Mouse (Mus musculus) layer of hippocampus, postnatal 10 days (tissue): ENCODE measurements around the gene Gm128. TPM values are rescaled to one million over a fixed set of nuclear protein-coding genes. Genes with fewer than 3 reads are reported as not detected.
"Not testable (repeated sequence)": the region's sequence is repeated elsewhere in the genome, so short reads cannot be mapped to it uniquely, and the experiment has no call there.

Source experiments
- DNase-seq, 2 experiments: peaks; one replicate each; pipeline ENCODE4 v3.0.0; 2021; ENCODE audit warnings: low spot score in 2 of 2
- total RNA-seq, 2 experiments: library from RNA; stranded (reverse); gene quantifications; 2 replicates each; pipeline ENCODE4 v1.2.3; 2021

The Gm128 gene
- total RNA-seq, 2 experiments from 2014 or later, result 0.16 to 0.18 TPM

DNA sequence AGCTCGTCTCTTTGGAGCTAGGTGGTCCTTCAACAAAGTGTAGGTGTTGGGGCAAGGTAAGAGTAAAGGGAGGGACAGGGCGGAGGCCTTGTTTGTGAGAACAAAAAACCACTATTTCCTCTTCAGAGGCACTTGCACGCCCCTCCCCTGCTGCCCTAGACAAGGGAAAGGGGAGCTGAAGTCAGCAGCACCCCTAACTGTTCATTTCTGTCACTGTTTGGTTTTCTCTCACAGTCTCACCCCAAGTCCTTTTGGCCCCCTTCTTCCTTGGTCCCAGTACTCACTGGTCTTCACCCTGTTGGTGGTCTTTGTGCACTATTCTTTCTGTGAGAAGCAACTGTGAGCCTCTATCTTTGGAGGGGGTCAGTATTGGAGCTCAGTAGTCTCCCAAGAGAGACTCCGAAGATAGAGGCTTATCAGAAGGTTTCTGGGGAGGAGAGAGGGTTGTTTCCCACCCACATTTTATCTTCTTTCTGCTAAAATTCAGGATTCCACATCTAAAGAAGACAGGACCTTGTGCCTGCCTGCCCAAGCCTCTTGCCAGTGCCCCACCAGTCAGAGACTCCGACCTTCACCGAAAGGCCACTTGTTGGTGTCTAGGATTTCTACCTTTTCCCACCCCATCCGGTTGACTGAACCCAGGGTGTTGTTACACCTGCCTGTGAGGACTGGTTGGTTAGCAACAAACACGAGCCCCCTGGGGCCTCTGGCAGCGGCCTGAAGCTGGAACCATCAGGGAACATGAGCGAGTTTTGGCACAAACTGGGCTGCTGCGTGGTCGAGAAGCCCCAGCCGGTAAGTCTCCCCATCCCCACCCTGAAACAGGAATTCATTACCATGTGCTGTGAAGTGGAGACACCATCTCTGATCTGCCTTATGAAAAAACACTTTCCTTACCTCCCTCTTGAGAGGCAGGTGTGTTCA is 9.8 kb downstream of the Gm128 start, which contains the start of gene Mllt11:
Gene Mllt11, minus strand, starts transcription at position 874 of the 924 bp plus-strand sequence.
- DNase-seq, result peak in 1 of 2 experiments; percentile 27

DNA sequence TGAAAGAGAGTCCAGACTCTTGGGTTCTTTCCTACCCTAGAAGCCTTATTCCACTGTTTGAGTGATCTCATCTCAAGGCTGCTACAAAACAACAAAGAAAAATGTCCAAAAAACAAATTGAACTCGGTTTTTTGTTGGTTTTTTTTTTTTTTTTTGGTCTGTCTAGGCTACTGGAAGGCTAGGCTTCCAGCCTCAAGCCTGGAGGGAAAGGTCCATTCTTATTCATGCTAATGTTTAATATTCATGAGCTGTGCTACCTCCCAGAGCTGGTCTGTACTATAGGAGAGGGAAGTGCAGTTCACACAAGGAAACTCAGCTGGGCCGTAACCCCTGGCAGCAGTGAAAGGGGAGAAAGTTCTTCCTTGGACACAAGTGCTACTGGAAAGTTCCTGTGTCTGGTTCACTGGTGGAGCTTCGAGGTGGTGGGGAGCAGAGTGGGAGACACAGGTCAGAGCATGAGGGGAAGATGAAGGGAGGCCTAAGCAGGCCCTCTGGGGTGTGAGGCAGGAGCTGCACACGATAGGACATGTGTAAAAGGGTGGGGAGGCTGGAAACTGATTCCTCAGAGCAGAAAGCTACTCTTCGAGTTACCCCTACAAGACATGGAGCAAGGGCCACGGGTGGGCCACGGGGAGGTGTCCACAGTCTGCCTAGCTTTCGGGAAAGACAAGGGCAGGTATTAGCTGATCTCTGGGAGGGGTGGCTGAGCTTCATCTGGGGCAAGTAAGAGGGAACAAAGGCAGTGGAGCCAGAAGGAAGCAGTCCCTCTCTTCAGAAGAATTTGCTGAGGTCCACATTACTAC is 10.7 kb downstream of the Gm128 start:
- no peak for DNase-seq

DNA sequence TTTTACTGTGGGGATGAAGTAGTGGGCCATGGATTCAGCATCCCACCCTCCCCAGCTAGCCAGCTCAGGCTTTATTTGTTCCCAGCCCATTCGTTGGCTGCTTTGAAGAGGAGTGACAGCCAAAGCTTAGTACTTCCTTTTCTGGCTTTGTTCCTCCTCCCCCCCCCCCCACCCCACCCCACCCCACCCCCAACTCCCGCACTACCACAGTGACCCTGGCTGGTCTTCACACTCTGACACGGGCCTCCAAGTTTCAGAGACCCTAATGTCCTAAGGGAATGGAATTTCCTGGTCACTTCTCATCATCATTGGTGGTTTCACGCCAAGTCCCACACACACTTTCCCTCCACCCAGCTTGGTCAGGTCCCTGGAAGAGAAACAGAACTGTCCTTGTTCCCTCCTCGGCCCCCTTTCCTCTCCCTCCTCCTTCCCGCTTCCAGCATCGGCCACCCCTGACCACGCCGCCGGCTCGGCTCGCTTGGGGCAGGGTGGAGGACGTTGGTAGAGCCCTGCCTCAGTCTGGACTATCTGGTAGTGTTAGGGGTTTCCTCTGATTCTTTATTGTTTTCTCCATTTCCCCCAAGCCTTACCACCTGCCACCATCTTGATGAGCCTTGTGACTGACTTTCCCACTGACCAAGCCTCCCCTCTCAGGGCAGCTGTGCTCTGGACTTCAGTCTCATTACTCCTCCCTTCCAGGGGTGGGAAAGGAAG is 11.5 kb downstream of the Gm128 start:
- peak; percentile 68 to 70 for DNase-seq

DNA sequence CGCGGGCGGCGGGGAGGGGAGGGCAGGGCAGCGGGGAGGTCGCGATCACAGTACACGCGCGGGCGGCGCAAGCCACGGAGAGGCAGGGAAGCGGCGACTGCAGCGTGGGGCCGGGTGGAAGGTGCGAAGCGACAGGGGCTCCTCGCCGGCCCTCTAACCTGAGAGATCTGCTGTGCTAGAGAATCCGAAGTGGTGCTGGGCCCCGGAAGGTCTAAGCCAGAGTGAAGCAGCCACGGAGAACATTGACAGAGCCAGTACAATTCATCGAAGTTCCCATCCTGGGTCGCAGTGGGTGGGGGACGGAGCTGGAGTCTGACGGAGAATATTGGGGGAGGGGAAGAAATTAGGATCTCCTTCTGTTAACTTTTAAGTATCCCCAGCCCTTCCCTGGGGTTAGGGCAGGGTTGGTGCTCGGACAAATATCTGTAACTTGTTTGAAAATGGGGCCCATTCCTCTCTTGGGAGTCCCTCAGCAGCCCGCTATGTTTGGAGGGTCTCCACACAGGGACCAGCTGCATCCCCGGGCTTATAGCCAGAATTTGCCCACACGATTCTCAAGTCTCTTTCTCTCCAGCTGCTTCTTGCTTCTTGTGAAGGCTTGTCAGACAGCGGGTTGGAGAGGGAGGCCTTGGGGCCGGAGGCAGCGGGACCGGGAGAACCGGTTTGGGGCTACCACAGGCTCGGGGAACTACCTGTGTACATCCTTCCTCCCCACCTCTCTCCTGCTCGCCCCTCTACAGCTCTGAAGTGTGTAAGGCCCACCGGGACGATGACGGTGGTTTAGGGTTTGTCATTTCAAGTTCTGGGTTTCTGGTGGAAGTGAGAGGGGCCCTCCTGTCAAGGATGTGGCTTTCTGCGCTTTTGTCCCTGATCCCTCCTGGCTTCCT is 12.3 kb downstream of the Gm128 start:
- peak; percentile 70 to 74 for DNase-seq

DNA sequence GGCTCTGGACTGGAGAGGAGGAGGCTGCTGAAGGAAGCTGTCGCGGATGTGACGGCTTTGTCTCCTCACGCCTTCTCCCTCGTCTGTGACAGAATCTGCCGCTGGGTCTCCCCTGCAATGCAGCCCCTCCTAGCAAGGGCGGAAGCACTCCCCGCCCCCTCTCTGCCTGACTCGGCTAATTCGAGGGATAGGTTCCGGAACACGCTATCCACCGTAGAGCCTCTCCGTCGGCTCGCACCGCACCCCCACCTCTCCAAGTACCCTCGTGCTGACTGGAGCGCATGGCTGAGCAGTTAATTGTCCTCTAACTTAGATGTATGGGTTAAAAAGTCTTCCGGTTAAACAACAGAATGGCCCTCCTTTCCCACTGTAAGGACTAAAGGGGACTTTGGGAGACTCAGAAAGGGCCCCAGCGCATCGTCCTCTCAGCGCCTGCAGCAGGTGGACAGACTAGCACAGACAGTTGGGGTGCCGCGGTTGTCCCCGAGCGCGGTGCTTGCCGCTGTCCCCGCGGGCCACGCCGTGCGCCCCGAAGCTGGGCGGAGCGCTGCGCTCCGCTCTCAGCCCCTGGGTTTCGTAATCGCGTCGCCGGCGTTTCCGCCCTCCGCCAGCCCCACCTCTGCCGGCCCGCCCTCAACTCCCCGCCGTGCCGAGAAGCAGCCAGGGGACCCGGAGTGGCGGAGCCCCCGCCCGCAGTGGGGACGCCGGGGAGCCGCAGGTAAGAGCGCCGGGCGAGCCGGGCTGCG is 13.1 kb downstream of the Gm128 start, which contains the start of gene Cdc42se1:
Gene Cdc42se1, plus strand, starts transcription at position 585 of the 746 bp plus-strand sequence.
- peak; percentile 88 to 91 for DNase-seq

DNA sequence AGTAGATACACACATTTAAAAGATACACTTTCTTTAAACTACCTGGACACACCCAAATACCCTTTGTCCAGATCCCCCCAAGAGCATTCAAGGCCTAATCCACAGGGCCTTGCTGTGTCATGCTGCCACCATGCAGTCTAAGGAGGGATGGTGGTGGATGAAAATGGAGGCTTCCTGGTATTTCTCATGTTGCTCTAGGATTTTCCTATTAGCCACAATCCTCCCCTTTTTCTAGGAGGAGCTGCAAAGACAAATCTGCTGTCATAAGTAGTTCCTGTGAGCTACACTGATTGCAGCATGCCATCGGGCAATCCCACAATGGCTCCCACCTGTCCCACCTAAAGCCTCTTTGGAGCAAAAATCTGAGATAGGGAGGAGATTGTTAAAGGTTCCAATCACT is 14.2 kb downstream of the Gm128 start:
- no peak for DNase-seq

DNA sequence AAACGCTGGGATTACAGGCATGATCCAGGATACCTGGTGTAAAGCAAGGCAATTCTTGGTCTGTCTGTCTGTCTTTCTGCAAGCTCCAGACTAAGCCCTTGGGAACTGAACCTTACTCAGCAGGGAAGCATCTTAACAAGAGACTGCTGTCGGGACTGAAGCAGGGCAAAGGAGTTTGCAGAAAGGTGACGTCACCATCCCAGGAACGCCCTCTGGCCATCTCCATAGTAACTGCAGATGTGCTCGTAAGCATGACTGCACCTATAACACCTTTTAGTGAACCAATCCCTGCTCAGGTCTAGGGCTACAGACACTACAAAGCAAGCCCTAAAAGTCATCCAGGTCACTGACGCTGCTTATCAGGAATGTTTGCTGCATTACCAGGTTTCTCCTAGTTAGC is 17.1 kb downstream of the Gm128 start:
- no peak for DNase-seq

DNA sequence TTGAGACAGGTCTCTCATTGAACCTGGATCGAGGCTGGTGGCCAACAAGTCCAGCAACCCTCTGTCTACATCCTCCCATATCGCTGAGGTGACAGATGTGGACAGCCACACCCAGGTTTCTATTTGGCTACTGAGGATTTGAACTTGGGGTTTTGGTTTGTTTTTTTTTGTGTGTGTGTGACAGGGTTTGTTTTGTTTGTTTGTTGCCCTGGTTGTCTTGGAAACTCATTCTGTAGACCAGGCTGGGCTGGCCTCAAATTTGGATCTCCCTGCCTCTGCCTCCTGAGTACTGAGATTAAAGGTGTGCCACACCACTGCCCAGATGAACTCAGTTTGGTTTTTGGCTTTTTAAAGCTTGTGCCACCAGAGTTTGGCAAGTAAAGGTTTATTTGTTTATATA is 18.4 kb downstream of the Gm128 start:
- no peak for DNase-seq

DNA sequence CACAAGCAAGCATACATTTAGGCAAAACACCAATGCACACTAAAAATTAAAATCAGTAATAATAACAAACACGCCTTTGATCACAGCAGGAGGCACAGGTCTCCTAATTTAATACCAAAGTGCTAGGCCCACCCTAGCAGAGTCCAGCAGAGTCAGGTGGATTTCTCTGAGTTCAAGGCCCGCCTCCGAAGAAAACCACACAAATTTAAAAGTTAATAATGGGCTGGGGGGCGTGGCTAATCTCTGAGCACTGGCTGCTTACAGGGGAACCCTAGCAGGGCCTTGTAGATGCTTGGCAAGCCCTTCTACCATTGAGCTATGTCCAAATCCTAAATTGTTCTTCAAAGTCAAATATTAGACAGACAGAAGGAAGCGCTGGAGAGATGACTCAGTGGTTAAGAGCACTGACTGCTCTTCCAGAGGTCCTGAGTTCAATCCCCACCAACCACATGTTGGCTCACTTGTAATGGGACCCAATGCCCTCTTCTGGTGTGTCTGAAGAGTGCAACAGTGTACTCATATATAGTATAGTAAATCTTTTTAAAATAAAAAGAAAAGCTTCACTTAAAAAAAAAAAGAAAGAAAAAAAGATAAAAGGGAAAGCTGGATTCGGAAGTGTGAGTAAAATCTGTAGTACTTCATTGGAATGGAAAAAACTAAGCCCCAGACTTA is 22.8 kb downstream of the Gm128 start:
- DNase-seq, result no peak

DNA sequence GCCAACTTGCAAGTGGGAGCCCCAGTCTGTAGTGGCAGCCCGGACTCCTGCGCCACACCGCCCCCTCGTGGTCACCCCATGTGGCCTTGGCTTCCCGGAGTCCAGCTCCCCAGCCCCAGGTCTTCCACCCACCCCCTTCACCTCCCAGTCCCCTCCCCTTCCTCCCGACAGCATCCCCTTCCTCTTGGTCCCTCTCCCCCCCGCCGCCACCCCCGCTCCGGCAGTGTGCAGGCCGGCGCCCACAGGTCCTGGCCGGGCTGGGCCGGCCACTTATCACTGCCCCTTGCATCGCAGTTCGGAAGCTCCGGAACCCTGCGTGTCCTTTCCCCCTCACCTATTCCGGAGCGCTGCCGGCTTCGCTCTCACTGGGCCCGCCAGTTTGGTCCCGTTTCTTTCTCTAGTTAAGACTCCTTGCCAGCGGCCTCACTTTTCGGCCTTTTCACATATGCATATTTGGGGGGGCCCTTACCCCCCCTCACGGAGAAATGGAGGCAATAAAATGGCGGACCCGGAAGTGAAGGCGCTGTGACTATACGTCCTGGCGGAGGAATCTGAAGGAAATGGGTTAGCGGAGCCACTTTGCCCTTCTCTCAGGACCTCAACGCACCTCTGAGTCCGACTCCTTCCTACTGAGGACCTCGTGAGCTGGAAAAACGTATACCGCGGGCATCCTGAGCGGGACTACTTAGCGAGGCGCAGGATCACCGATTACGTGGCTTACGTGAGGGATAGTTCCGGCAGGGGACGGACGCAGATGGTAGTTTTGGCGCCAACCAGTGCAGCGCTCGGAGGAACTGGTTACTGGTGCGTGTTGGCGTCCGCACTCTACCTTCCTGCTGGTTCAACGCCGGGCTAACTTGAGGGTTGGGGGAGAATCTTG is 23.9 kb downstream of the Gm128 start, which contains the start of gene Gabpb2:
Gene Gabpb2, minus strand, starts transcription at position 662 of the 880 bp plus-strand sequence.
- peak; percentile 94 to 95 for DNase-seq

DNA sequence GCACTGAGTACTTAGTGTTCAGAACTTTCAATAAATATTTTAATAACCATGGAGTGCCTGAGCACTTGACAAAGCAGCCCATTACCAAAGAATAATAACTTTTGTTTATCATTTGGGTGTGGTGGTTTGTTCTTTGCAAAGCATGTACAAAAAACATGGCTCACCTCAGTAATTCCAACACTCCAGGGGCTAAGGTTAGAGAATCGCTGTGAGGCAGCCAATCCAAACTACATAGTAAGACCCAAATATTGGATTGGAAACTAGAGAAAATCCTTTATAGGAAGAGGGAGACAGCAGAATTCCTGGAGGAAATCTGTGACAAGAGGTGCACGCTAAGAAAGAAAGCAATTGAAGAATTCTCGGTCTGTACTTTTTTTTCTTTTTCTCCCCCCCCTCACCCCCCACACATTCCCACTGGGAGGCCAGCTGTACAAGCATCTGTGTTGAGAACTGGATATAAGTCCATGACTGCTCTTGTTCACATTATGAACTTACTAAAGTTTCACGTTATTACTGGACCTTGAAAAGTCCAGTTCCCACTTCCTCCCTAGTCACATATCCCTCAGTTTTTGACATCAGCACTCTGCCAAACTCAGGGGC is 24.6 kb downstream of the Gm128 start:
- no peak for DNase-seq

DNA sequence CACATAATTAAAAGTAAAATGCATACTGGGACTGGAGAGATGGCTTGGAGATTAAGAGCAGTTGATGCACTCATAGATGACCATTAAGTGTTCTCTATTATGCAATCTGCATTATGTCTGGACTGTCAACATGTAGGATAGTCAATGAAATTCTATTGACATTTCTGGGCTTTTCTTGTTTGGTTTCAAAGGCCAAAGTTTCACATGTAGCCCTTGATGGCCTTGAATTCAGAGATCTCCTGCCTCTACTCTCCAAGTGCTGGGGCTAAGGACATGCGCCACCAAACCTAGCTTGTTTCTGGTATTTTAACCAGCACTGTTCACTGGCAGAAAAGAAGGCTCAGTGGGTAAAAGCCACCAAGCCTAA is 27.8 kb downstream of the Gm128 start:
- no peak for DNase-seq

DNA sequence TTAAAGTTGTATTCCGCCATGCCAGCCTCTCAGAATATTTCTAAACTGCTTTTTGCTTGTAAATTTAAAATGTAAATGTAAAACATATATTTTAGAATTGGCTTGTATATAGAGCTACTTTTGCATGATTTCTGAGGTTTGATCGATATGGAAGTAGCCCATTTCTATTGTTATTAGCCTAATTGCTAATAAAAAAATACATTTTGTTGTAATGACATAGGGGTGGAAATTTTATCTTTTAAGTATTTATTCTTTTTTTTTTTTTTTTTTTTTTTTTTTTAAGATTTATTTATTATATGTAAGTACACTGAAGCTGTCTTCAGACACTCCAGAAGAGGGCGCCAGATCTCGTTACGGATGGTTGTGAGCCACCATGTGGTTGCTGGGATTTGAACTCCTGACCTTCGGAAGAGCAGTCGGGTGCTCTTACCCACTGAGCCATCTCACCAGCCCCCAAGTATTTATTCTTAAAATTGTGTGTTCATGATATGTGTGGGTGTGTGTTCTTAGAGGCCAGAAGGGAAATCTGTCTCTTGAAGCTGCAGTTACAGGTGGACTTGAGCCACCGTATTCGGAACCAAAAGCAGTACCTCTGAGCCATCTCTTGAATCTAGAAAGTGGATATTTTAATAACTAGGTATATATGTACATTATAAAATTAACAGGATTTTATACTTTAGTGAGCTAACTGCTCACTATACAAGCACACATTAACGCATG is 28.3 kb downstream of the Gm128 start:
- not testable (repeated sequence) for DNase-seq

DNA sequence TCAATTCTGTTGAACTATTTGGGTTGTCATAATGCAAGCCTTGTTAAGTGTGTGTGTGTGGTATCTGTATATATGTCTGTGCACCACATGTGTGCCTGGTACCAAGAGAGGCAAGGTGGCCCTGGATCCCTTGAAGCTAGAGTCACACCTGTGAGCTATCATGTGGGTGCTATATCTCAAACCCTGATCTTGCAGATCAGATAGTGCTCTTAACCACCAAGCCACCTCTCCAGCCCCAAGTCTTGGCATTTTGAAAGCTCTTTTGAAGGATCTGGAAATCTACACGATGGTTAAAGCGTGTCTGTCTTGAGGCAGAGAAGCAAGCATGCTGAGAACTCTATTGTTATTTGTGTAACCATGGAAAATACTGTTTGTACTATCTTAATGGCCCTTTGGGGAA is 30.8 kb downstream of the Gm128 start:
- no peak for DNase-seq

DNA sequence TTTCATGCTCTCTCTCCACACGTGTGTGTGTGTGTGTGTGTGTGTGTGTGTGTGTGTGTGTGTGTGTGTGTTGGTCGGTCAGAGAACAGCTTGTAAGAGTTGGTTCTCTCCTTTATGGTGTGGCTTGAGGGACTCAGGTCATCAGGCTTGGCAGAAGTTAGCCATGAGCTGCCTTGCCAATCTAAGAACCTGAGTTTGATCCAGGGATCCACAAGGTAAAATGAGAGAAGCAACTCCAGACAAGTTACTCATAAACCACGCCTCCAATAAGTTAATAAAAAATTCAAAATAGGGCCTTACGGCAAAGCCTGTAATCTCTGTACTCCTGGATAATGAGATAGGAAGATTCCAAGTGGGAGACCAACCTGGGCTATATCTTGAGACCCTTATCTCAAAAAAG is 33.1 kb downstream of the Gm128 start:
- no peak for DNase-seq

DNA sequence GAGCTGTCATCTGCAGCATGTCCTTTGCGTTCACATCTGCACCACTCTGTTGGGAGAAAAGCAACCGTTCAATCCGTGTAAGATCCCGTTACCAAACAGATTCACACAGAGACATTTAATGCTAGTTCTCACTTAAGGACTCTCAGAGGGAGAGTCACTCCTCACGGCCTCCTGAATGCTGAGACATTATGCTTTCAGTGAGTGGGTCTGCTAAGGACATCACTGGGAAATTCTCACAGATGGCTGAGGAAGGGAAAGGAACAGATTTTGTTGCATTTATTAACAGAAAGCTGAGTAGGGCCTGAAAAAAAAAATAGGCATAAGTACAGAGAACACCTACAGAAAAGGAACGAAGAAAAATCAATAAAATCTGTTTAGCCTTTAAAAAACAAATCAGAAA is 37.5 kb downstream of the Gm128 start:
- no peak for DNase-seq

DNA sequence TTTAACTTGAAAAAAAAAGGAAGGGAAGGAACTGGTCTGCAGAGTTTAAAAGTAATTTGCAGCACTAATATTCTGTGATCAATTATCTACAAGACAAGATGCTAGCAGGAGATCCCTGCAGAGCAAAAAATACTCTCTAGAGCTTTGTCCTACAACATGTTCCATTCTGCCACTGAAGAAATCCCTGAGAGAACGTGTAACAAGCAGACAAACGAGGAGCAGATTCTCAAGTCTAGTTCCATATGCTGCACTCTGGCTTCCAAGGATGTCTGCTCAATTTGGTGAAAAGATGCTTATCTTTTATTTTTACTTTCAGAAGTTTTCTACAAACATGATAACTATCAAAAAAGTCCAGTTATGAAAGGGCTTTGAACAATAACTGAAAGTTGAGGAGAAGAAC is 40.8 kb downstream of the Gm128 start:
- no peak for DNase-seq
